Mouse (Mus musculus) small intestine, adult 2 months (tissue): ENCODE measurements around the gene Traf2. TPM values are rescaled to one million over a fixed set of nuclear protein-coding genes. Genes with fewer than 3 reads are reported as not detected.

ENCODE experiments used
- H3K27ac ChIP-seq: fragments of 200-500 bp; 2 replicates; pipeline ENCODE4 v1.5.1; 2012; ENCODE audit warnings: low read depth, low read length, control low read depth, inconsistent platforms; ENCODE audit not compliant: insufficient read depth
- H3K27me3 ChIP-seq: fragments of 200-500 bp; 2 replicates; pipeline ENCODE4 v1.6.1; 2012; ENCODE audit warnings: mild to moderate bottlenecking, moderate library complexity, low read length, inconsistent platforms; ENCODE audit not compliant: control insufficient read depth, insufficient read depth
- H3K36me3 ChIP-seq: fragments of 200-500 bp; 2 replicates; pipeline ENCODE4 v1.6.1; 2012; ENCODE audit warnings: mild to moderate bottlenecking, low read length, control low read depth, inconsistent platforms; ENCODE audit not compliant: control insufficient read depth, insufficient read depth
- H3K4me1 ChIP-seq: fragments of 200-500 bp; 2 replicates; pipeline ENCODE4 v1.6.1; 2012; ENCODE audit warnings: low read length, inconsistent platforms, mixed read lengths; ENCODE audit not compliant: control insufficient read depth, insufficient read depth, insufficient read length
- H3K4me3 ChIP-seq: fragments of 200-500 bp; 2 replicates; pipeline ENCODE4 v1.5.1; 2012; ENCODE audit warnings: low read depth, mild to moderate bottlenecking, control low read depth, inconsistent platforms, low read length, moderate library complexity
- CTCF ChIP-seq: fragments of 200-500 bp; IDR thresholded peaks from 2 replicates; pipeline ENCODE4 v1.5.1; 2012; ENCODE audit warnings: low read depth, mild to moderate bottlenecking, control low read depth, inconsistent platforms, low read length, moderate library complexity, mixed read lengths; ENCODE audit not compliant: insufficient replicate concordance, insufficient read length; ENCODE audit errors: extremely low read depth
- POLR2A ChIP-seq: fragments of 200-500 bp; IDR thresholded peaks from 2 replicates; pipeline ENCODE4 v1.6.1; 2012; ENCODE audit warnings: low read depth, mild to moderate bottlenecking, control low read depth, inconsistent platforms, low read length, moderate library complexity
- WGBS: fragments of 180-500 bp; shearing (Covaris S2); methylation state at CpG from one replicate; pipeline ENCODE4 v1.1.7; 2018; 5-methylcytosine and 5-hydroxymethylcytosine counted together
- polyA plus RNA-seq: library from polyadenylated mRNA; depleted of rRNA; stranded (reverse); fragments of >200 nt; gene quantifications from 2 replicates; pipeline ENCODE4 v1.2.3, GENCODE M21; 2012; rRNA removed

The Traf2 gene
- 8.2 and 13.7 TPM in 2 replicates for polyA plus RNA-seq

DNA sequence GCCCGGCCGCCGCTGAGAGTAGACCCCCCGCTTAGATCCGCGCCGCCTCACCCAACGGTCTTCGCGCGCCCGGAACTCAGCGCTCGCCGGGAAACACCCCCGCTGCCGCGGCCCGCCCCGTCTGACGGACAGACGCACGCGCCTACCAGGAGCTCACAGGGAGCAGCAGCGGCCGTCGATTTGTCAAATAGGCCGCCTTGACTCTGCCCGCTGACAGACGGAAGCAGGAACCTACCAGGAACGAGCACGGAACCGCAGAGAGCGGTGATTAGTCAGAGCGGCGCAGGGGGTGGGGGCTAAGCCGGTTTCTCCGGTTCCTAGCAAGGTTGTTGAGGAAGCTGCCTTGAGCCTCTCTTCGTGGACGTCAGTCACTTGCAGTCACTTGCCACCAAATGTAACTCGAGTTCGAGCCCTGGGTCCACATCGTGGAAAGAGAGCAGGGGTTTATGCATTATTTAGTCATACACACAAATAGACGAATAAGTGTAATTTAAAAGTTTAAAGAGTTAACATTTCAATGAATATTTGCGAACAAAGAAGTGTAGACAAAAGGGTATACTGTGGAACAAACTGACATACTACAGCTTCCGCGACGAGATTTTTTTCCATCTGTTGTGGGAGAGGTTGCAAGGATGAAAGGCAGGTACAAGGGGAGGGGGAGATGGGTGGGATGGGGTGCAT is at the start of gene Traf2:
TSS of gene Traf2 (minus strand) at position 130 of the 681 bp plus-strand sequence.
- no peaks in the 10 kb centered on the region for H3K27me3 ChIP-seq
- H3K4me3 ChIP-seq = peak within 1 kb of the TSS; percentile 98
- H3K36me3 ChIP-seq = no peaks in the 10 kb centered on the region
- H3K4me1 ChIP-seq = peaks cover 18% of the 10 kb centered on the region
- peak within 1 kb of the TSS; percentile 74 for H3K27ac ChIP-seq
- peak; percentile 48 for TF ChIP-seq POLR2A
- no peak for TF ChIP-seq CTCF
- WGBS = 3% methylated on average over 48 of the region's 48 CpGs

DNA sequence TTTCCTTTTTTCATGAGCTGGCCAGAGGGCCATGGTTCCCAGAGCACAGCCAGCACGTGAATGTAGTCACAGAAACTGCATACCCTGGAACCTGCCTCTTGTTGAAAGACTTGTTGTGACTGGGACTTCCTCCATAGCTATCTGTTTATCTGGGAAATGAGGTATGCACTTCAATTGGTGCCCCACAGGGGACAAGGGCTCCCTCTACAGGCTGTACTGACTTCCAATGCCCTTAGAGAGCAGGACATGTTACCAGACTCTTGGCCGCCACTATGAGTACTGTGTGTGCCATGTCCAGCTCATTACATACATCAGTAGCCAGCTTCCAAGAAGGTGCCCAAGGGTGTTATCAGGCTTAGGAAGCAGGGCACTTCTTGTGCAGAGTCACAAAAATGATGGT is 45.1 kb upstream of the Traf2 start:
- Histone ChIP-seq H3K4me3 (no peak overlapping the region), H3K27me3 (no peaks in the 10 kb centered on the region), H3K27ac (no peak overlapping the region), H3K36me3 (peaks cover 57% of the 10 kb centered on the region), H3K4me1 (no peaks in the 10 kb centered on the region)
- TF ChIP-seq POLR2A (no peak), CTCF (peak; percentile 57; the same call in 1 of the 2 replicates)
- WGBS = 70% methylated on average over 2 of the region's 2 CpGs

GRCm38 (mm10) chr2:25588227-25588907 is 41.6 kb upstream of the Traf2 start:
- Histone ChIP-seq H3K27me3 (no peaks in the 10 kb centered on the region), H3K4me3 (no peak overlapping the region), H3K36me3 (peaks cover 48% of the 10 kb centered on the region), H3K4me1 (no peaks in the 10 kb centered on the region), H3K27ac (no peak overlapping the region)
- whole genome bisulfite sequencing = 90% methylated on average over 8 of the region's 8 CpGs
- TF ChIP-seq CTCF (no peak), POLR2A (no peak)

- Histone ChIP-seq H3K36me3 (peaks cover 40% of the 10 kb centered on the region), H3K27ac (no peak overlapping the region), H3K4me1 (no peaks in the 10 kb centered on the region; the same call in 1 of the 2 replicates), H3K4me3 (no peak overlapping the region), H3K27me3 (no peaks in the 10 kb centered on the region)
- no peak for TF ChIP-seq POLR2A
- 94% methylated on average over 8 of the region's 8 CpGs for WGBS
Observed at GRCm38 (mm10) chr2:25587290-25587689, 40.5 kb upstream of the Traf2 start.

GRCm38 (mm10) chr2:25585601-25586000 is 38.9 kb upstream of the Traf2 start:
- Histone ChIP-seq H3K27ac (no peak overlapping the region), H3K4me1 (peaks cover 5% of the 10 kb centered on the region), H3K27me3 (no peaks in the 10 kb centered on the region), H3K4me3 (no peak overlapping the region), H3K36me3 (peaks cover 31% of the 10 kb centered on the region)
- TF ChIP-seq CTCF = no peak
- TF ChIP-seq POLR2A = no peak
- 71% methylated on average over 3 of the region's 3 CpGs for WGBS

- TF ChIP-seq CTCF = no peak
- 85% methylated on average over 4 of the region's 4 CpGs for WGBS
- Histone ChIP-seq H3K4me3 (no peak overlapping the region), H3K36me3 (peaks cover 25% of the 10 kb centered on the region), H3K4me1 (peaks cover 10% of the 10 kb centered on the region), H3K27me3 (0 out of 2 replicates have a peak, but pooled peaks cover 4% of the 10 kb centered on the region), H3K27ac (no peak overlapping the region)
Observed at GRCm38 (mm10) chr2:25584856-25585255, 38.1 kb upstream of the Traf2 start.

DNA sequence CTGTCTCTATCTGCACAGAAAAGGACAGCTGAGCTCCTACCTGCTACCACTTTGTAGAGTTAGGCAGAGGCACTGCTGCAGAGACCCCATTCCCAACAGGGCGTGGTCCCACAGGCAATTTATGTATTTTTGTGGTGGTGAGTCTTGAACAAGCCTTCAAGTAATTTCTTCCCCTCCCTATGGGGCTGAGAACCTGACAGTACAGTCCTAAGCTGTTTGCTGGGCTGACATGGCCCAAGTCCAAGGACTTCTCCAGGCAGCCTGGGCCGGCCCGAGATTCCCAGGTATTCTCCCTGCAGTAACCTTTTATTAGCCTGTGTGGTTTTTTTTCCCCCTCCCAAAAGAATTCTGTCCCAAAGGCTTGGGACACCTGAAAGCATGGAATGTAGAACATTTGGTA is 37.4 kb upstream of the Traf2 start:
- Histone ChIP-seq H3K27ac (no peak overlapping the region), H3K27me3 (peaks cover 11% of the 10 kb centered on the region), H3K4me3 (no peak overlapping the region), H3K36me3 (peaks cover 25% of the 10 kb centered on the region), H3K4me1 (peaks cover 17% of the 10 kb centered on the region)
- 63% methylated on average over 3 of the region's 3 CpGs for WGBS
- TF ChIP-seq POLR2A (no peak), CTCF (no peak)
